Mouse (Mus musculus) c-Kit-positive CD71-negative TER-119-negative erythroid progenitor cells, embryonic 14.5 days (primary cell): ENCODE measurements around the gene Cux2.

Source experiments
- DNase-seq: peaks from one replicate; pipeline ENCODE4 v3.0.0-alpha.2; 2013; ENCODE audit warnings: low read depth

The Cux2 gene

DNA sequence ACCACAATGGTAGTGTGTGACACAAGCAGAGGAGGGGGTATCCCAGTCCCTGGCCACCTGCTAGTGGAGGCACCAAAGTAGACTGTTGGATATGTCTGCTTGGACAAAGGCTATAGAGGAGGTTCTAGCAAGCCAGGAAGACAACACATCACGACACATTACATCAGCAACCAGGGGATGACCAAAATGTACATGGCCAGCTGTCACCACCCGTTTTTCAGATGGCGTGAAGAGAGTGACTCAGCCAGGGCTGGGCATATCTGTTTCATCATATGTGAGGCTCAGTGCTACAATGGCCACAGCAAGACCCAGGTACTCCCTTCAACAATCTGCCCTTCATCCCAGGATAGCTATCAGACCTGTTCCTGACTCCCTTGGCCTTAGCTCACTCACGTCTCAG lies 133.1 kb downstream of the Cux2 start:
- no peak for DNase-seq

DNA sequence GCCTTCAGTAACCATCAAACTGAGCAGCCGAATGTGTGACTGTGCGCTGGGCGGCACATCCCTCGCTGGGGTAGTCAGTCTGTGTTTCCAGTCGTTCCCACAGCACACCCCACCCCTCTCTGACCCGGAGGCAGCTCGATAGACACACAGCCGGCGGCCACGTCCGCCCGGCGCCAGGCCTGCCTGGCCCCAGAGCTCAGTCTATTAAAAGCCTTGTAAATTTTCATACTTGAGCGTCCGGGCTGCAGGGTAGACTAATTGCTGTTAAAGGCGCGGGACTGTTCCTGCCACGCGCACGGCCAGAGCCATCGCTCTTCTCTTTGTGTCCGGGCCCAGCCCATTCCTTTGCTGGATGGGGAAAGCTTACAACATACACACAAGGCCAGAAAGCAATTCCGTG lies 135.9 kb downstream of the Cux2 start:
- DNase-seq = no peak

GRCm38 (mm10) chr5:121909226-121909985 lies 140.5 kb downstream of the Cux2 start:
- DNase-seq = no peak

DNA sequence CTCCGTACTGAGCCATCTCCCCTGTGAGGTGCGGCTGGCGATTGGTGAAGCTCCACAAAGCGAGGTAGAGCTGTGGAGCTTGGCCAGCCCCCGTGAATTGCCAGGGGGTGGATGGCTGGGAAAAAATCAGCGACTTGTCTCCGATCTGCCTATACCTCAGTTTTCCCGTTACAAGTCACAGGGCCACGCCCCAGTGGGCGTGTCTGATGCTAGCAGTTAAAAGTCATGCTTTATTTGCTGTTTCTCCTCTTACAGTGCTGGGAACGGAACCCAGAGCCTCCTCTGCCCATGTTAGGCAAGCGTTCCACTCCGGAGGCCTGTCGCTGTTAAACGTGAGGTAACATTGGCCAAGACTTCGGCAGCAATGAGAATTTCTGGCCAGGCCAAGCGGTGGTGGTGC lies 144.2 kb downstream of the Cux2 start:
- no peak for DNase-seq

DNA sequence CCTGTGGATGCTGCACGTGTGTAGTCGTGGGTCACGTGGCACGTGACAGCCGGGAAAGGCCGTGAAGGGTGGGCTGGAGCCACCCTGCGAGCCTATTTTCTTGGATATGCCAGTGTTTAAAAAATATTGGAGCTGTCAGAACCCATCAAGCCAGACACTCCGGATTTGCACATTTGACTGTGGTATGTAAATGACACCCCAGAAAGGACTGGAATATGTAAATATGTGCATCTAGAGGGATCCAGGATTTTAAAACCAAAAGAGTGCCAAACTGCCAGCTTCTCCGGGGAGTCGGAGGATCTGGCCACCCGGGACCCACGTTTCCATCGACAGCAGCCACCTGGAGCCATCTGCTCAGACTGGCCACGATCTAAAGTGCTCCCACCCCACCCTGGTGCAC lies 145.1 kb downstream of the Cux2 start:
- DNase-seq = no peak

DNA sequence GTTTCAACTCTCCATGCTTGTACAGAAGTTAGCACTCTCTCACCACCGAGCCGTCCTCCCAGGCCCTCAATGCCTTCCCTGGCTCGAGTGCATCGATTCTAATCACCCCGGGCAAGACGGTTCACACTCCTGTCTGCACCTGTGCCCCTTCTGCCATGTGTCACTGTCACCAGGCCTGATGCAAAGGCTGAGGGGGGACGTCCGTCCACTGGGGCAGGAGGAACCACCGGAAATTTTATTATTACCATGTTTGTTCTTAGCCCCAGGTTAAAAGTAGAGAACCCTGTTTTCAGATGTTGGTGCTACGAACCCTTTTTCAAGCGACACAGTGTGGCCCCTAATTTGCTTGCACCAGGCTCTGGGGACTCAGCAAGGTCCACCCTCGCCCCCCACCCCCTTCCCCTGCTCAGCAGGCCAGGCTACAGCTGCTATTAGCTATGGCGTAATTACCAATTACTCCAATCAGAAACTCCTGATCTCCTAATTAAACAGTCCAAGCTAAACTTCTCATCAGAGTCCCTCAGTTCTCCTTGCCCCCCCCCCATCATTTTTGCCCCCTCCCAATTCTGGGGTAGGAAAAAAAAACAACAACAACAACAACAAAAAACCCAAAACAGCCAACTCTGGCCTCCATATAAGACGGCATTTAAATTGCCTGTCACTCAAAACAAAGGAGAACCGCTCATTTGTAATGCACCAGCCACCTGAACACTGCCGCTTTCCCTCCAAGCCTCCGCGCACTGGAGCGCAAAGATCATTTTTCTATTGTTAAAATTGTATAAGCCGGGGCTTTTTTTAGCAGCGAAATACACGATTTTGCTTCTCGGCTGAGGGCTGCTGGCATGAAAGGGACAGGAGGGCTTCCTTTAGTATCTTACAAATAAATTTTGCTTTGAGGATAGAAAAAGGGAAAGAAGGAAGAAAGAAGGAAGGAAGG lies 146.8 kb downstream of the Cux2 start:
- DNase-seq = no peak

DNA sequence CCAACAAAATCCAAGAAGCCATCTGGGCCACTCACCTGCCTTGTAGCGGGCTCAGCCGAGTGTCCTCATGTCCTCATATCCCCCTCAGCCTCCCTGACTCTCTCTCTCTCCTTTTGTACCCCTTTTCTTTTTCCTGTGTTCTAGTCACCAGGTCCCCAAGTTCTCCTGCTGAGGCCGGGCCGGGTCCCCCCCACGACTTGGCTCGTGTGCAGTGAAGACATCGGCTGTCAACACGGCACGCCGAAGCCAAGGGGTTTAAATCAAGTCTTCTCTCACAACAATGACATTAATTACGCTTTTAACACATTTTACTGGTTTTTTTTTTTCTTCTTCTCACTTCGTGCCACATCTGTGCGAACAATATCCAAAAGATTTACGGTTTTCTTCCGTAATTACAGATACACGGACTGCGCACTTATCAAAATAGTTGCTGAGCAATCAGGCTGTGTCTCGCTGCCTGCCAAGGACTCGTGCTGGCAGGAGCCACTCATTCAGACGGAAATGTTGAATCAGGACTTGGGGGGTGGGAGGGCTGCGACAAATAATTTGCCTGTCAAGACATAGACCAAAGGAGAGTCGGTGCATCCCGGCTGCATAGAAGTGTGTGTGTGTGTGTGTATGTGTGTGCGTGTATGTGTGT lies 154.7 kb downstream of the Cux2 start:
- DNase-seq = no peak

GRCm38 (mm10) chr5:121894647-121895046 lies 155.3 kb downstream of the Cux2 start:
- DNase-seq = no peak

DNA sequence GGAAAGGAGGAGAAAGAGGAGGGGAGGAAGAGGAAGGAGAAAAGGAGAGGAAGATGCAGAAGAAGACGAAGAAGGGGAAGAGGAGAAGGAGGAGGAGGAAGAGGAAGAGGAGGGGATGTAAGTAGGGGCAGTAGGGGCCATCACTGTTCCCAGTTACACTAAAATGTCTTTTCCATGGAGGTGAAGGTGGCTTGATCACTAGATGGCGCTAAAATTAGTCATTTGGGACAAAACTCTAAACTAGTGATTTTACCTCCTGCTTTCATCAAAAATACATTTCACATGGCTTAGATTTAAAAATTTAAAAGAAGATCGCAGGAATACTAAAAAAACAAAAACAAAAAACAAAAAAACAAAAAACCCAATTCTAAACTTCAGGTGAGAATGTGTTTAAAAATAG lies 156.3 kb downstream of the Cux2 start:
- DNase-seq = no peak

DNA sequence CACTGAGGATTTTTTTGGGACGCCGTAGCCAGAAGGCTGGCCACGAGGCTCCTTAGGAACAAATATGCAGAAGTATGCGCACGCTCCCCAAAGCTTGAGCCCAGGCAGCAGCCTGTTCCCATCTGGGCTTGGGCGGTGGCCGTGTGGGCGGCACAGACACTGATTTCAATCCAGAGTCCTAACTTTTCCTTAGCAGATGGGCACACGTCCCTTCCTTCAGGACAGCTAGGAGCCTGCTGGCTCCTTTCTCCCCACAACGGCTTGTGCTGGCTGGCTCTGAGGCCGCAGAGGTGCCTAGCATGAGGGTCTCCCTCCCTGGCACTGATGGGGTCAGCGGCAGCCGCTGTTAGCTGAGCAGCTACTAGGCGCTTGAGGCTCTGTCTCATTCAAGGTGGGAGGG lies 157.6 kb downstream of the Cux2 start:
- no peak for DNase-seq

GRCm38 (mm10) chr5:121890925-121891324 lies 159.0 kb downstream of the Cux2 start:
- DNase-seq = no peak

DNA sequence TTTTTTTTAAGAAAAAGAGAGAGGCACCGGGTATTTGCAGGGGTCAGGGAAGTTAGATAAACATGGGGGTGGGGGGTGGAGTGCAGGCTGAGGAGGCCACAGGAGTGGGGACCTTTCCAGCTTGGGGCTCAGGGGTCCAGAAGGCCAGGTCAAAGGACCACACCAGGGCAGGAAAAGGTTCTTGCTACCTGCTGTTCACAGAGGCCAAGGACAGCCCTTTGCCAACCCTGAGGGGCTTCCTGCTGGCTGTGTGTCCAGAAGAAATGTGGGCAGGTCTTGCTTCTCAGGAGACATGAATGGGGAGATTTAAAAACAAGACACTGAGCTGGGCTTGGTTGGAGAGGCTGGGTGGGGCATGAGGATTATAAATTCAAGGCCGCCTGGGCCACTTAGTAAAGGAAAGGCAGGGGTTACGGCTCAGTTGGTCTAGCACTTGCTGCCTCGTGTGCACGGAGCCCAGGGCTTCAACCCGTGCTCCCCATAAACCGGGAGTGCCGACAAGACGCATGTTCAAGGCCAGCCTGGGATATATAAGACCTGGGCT lies 160.0 kb downstream of the Cux2 start:
- DNase-seq = no peak

DNA sequence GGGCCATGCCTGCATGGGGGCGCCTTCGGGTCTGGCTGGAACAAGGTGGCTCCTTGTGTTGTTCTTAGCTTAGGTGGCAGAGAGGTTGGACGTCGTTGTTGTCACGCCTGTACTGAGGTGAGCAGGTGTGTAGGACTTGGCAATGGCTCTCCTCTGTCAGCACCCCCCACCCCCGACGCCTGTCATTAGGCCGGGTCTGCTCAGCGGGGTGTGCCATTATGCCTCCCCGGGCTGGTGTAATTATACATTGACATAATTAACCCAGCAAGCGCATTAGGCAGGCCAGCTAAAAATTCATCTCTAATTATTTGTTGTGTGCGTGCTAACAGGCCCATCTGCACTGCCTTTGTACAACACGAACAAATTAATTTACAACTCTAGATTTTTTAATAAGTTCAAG lies 160.5 kb downstream of the Cux2 start:
- DNase-seq = no peak

- DNase-seq = no peak
Observed at GRCm38 (mm10) chr5:121883356-121883755, 166.5 kb downstream of the Cux2 start.

DNA sequence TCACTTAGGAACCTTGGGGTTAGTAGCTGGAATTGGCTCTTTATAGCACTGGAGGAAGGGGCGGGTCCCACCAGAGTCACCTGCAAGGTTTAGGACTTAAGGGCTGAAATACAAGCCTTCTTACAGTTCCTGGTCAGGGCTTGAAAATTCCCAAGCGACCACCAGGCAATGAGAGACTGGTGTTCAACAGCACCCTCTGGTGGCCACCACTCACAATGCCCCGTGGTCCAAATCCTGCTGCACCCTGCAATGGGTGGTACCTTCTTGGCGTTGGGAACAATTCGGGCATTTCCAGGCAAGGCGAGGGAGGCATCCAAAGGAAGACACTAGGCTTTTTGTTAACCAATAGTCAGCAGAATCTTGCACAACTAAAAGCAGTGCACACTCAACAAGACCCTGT lies 170.7 kb downstream of the Cux2 start:
- DNase-seq = no peak

DNA sequence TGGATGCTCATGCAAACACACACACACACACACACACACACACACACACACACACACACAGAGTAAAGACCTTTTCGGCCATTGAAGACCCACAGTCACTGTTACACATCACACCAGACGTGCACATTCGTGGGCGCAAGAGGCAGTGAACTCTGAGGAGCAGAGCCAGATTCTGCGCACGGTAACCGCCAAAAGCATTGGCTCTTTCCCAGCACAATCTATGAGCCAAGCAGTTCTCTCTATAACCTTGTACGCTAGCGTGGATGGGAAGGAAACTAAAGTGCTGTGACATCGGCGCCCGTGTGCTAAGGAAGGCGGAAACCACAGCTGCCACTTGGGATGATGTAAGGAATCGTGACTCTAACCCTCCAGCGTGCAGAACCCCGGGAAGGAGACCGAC lies 171.2 kb downstream of the Cux2 start:
- no peak for DNase-seq

DNA sequence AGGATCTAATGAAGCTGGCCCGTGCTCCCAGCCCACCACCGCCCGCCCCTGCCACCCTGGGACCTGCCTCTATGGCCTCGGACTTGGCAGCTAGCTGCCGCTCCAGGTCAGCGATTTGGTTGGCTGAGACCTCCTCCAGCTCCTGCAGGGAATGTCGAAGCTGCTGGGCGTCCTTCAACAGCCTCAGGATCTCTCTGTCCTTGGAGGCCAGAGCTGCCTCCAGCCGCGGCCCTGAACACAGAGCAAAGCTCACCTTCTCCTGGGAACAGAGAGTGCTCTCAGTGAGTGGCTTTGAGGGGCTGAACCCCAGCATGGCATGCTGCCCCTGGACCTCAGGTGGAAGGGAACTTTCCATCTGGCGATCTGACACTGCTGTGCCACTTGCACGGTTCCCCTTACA lies 173.0 kb downstream of the Cux2 start:
- DNase-seq = no peak

DNA sequence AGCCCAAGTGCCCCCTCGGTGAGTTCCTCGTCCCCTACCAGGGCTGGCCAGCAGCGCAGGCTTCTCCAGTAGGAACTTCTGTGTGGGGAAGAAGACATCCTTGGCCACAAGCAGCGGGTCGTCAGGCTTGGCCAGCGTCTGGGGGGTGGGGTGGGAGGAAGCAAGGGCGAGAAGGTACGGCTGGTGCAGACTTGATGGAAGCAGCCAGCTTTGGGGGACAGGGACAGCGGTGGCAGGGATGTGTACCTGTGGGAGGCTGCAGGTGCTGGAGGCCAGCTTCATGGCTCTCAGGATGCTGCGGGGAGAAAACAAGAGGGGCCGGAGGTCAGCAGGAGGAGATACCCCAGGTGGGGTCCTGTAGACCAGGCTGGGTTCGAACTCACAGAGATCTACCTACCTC lies 174.9 kb downstream of the Cux2 start:
- no peak for DNase-seq

DNA sequence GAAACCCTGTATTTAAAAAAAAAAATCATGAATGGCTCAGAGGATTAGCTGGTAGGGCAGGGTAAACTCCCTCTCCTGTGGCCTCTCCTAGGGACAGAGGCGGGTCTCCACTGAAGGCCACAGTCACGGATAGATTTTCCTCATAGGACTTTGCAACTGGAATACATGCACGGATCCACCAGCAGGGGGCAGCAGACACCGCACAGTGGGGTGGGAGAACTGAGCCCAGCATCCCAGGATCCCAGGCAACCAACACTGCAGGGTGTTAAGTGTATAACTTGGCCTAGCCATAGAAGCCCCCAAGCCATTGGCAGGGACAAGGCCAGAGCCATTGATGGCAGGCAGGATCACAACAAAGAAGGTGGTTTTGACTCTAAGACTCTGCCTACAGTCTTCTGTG lies 177.7 kb downstream of the Cux2 start:
- DNase-seq = peak; percentile 35

DNA sequence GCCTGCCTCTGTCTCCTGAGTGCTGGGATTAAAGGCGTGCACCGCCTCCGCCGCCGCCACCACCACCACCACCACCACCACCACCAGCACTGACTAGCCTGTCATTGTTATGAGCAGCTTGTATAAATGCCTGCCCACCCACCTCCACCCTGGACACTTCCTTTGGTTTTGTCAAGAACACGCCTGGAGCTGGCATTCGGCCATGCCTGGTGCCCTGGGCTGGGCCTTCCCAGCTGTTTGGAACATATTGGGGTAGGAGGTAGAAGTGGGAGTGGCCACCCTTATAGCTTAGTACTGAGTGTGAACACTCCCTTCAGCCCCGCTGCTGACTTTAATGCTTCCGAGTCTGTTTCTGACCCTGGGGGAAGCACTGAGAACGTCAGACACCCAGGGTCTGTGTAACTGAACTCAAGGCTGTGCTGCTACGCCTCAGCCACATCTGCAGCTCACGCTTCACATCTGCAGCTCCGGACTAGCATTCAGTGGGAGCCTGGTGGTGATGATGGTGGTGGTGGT lies 178.3 kb downstream of the Cux2 start:
- no peak for DNase-seq

DNA sequence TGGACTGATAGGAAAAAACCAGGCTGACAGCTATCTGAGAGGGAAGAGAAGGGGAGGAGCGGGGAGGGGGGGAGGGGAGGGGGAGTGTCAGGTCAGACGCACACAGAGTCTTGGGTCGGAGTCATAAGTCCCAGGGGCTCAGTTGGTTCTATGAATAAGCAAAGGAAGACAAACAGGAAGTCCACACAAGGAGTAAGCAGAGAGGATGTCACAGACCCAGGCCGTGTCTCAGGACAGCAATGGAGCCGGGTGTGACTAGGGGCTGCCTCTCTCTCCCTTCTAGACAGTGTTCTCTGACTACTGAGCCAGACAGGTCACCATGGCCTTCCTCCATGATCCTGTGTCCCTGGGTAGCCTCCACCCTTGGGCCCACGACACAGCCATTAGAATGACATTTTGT lies 179.1 kb downstream of the Cux2 start:
- no peak for DNase-seq

GRCm38 (mm10) chr5:121867963-121868362 lies 181.9 kb downstream of the Cux2 start:
- no peak for DNase-seq
